Mouse (Mus musculus) fibroblast of lung, adult 2 months (primary cell): ENCODE measurements around the gene Tfeb.

ENCODE experiments used
- DNase-seq: peaks from one replicate; pipeline ENCODE4 v3.0.0-alpha.2; 2011; ENCODE audit warnings: low read depth

Tfeb gene

DNA sequence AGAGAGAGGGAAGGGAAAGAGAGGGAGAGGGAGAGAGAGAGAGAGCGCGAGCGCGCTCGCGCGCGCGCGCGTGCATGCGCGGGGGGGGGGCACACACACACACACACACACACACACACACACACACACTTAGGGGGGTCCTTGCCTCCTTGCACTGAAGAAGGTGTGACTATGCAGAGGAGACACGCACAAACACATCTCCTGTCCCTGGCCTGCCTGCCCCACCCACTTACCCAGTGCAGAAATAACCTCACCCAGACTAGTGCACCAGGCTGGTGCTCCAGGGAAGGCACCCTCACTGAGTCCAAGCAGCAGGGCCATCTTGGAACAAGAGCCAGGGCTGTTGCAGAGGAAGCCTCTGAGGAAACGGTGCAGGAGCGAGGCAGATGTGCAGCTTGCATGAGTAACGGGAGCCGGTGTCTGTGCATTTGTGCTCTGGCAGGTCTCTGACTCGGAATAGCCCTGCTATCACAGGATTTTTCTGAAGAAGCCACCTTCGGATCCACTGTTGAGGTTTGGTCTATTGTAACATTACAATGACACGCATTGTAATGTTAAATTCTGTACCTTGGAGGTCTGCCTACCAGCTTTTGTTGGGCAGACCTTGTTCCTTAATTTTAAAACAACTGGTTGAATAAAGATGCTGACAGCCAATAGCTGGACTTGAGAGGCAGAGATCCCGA, 23.8 kb upstream of the Tfeb start:
- no peak for DNase-seq

DNA sequence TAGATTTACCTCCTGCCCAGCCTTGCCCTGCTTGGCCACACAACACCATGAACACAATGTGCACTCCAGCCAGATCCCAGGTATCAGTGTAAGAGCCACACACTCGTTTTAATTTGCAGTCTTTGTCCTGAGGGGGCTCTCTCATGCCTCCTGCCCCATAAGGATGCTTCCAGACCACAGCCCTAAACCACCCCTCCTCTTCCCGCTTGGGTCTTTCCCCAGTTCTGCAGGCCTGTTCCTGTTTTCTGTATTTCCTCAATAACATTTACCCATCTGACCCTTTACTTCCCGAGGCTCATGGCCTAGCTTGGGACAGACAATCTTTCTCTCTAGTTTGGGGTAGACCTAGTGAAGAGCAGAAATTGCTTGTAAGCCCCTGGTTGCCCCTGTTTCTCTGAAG, 21.8 kb upstream of the Tfeb start:
- DNase-seq = no peak

DNA sequence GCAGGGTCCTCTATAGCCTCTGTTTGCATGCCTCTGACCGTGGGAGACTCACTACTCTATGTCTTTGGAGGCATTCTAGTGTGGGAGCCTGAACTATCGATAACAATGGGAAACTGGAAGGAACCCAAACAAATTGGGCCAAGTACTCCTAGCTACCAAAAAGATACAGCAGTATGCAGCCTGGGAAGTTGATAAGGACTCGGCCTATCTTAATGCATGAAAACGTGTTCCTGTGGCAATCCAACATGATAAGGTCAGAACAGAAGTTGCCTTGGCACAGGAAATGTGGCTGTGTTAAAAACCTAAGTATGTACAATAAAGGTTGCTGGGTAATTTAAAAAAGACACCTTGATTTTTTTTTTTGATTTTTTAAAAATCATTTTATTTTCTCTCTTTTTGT, 15.6 kb upstream of the Tfeb start:
- no peak for DNase-seq

- no peak for DNase-seq
Measured at GRCm38 (mm10) chr17:47726566-47726965, 10.3 kb upstream of the Tfeb start, which contains the start of gene Pgc. Gene Pgc (plus strand): TSS chr17:47726842.

DNA sequence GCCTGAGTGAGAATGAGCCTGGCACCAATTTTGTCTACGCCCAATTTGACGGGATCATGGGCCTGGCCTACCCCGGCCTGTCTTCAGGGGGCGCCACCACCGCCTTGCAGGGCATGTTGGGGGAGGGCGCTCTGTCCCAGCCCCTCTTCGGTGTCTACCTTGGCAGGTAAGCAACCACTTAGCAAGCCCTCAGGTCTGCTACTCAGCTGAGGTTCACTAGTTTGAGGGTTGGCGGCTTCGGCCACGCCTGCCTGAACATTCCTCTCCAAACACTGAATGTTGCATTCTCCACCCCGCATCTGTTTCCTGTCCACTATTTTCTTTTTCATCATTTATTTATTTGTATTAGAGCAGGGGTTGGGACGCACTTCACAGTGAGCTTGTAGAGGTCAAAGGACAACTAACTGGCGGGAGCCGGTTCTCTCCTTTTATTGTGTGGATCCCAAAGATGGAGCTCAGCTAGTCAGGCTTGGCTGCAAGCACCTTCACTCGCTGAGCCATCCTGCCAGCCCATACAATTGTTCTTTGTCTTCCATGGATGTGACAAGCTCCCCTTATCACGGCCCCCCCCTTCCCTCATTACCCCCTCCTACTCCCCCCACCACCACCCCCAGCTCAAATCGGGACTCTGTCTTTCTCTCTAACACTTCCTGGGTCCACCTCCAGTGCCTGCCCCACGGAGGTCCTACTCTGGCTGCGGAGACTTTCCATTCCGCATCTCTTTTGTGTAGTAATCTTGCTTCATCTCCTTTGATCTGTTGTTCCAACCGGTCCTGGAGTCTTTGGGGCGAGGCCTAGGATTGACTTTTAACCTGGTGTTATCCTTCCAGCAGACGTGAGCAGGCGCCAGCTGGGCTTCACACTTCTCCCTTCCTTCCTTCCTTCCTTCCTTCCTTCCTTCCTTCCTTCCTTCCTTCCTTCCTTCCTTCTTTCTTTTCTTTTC, 5.9 kb upstream of the Tfeb start:
- DNase-seq = no peak

- DNase-seq = no peak
Measured at GRCm38 (mm10) chr17:47735553-47736100, 1.2 kb upstream of the Tfeb start.

DNA sequence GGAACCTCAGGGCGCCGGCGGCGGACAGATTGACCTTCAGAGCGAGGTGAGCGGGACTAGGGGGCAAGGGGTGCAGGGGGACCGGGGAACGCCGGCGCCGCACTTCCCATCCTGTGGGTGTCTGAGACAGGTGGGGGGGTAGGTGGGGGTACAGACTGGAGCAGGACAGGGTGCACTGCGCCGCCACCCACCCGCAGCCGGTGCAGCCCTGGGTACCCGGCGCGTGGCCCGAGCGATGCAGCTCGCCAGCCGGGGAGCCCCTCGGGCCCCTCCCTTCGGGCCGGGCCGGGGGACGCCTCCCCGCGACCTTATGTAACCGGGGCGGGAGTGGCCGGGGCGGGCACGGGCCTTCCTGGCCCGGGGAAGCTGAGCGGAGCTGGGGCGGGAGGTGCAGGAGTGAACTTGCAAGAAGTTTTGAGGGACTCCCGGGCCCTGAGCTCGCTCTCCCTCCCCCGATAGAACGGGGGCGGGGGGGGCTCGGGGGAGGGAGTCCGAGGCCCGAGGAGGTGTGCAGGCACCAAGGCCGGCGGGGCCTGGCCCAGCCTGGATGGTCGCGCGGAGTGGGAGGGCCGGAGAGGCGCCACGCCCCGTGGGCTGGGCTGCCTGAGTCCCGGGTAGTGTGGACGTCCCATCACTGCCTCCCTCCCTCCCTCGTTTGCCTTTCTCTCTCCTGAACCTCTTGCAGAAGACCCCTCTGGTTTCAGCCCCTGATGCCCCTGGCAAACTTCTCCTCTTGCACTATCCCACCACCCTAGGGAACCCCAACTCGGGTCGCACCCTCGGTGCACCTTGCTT, 638 bp downstream of the Tfeb start:
- peak; percentile 67 for DNase-seq

- DNase-seq = no peak
Measured at GRCm38 (mm10) chr17:47738066-47738878, 1.4 kb downstream of the Tfeb start.

DNA sequence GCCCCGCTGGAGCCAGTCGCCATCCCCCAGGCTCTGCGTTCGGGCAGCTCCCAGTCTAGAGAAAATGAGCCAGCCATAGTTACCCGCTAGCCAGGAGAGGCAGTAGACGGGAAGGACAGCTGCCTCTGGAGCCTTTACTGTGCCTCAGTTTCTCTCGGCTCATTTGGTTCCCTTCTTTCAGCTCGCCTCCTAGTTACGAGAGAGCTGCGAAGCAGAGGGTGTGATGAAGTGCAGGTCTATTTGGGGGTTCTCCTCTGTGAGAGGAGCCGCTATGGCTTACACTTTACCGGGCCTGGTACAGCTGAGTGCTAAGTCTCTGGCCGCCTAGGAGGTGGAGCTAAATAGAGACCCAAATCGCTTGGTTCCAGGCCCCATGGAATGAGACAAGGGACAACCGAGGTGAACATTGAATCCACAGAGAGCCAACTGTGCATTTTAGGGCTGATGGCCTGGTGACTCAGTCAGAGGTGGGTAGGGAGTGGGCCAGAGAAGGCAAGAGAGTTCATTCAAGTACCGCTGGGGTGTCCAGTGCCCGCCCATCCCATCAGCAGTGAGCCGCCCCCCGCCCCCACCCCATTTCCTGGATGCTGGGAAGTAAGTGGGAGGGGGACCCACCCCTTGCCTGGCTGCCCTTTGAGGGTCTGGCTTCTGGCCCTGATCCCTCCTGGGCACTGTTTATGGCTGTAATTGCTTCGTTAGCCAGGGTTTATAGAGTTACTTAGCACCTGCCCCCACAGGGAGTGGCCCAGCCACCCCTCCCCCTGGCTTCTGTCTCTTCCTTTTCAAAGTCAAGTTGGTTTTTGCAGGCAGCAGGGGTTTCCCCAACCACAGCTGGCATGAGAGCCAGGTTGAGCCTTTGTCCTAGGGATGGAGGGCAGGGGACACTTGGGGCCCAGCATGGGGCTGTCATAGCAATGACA, 2.3 kb downstream of the Tfeb start:
- no peak for DNase-seq

DNA sequence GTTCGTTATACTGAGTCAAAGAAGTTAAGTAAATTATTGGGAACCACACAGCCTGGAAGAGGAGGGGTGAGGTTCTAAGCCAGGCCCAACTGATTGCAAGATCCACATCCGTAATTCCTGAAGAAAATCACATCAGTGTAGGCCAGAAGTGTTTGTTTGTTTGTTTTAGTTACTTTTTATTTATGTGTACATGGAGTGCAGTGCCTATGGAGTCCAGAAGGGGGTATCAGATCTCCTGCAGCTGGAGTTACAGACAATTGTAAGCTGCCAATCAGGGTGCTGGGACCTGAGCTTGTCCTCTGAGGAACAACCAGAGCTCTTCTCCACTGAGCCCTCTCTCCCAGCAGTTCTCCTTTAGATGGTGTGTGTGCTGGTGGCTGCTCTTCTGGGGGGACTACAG, 3.4 kb downstream of the Tfeb start:
- DNase-seq = no peak

GRCm38 (mm10) chr17:47742991-47743734, 6.3 kb downstream of the Tfeb start:
- no peak for DNase-seq

- no peak for DNase-seq
Measured at GRCm38 (mm10) chr17:47744086-47744485, 7.3 kb downstream of the Tfeb start.

GRCm38 (mm10) chr17:47744746-47745368, 8.0 kb downstream of the Tfeb start:
- no peak for DNase-seq

DNA sequence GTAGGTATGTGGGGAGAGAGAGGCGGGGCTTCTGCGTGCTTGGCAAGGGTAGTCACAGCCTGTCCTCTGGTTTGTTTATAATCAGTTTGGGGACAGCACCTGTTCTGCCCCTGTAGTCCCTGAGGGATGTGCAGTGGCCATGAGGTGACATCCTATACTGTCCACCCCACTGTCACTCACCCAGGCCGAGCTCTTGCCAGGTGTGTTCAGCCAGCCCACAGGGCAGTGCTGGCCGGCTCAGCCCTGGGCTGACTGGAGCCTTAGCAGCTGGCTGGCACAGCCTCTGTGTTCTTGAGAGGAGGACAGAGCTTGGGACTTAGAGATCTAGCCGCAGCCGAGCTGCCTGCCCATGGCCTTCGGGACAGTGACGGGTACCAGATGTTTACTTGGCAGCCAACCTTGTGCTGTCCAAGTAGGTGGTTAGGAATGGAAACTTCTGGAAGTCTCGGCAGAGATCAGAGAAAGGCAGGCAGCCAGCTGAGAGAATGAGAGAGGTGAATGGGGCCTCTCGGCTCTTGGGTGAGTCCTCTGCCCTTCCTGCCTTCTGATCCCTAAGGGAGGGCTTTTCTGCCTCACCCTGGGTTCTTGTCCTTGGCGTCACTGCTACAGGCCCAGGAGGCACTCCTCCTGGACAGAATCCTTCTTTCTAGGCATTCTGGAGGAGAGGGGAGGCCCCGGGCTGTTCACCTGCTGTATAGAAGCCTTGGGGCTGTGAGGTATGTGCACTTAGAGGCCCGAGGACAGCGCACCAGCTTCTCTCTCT, 12.1 kb downstream of the Tfeb start:
- DNase-seq = no peak

DNA sequence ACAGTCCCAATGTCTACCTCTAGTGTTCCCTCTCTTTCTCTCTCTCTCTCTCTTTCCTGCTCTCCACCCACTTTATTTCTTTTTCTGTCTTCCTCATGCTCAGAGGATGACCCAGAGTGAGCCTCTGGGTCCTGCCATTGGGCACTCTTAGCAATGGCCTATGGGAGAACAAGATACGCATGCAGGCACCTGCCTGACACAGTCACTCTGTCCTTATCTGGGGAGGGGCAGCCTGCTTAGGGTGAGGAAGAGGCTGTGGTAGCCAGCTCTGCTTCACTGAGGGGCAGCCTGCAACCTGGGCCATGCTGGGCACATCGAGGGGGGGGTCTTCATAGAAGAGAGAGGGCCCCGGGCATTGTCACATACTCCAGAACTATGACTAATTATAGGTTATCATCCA, 12.8 kb downstream of the Tfeb start:
- no peak for DNase-seq

DNA sequence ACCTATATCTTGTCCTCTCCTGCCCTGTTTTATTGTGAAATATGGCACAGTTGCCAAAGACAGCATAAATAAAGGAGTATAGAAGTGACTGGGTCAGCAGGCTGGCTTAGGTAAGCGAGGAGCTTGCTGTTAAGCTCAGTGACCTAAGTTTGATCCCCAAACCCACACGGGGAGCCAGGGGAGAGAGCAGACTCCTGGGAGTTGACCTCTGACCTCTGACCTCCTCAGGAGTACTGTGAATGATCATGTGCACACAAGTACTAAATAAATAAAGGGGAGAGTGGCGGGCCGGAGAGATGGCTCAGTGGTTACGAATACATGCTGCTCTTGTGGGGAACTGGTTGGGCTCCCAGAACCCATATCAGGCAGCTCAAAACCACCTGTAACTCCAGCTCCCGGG, 13.3 kb downstream of the Tfeb start:
- no peak for DNase-seq

DNA sequence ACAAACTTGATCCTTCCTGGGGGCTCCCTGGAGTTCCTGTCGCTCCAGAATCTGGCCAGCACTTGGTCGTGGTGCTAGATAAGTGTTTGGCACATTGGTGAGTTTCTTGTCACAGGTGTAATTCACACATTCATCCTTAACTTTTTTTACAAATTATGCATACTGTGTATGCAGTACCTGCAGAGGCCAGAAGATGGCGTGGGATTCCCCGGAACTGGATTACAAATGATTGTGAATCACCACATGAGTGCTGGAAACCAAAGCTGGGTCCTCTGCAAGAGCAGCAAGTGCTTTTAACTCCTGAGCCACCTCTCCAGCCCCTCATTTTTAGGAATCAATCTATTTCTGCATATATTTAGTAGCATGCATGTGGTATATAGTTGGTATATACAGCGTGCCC, 15.0 kb downstream of the Tfeb start:
- DNase-seq = no peak

GRCm38 (mm10) chr17:47753130-47753775, 16.4 kb downstream of the Tfeb start:
- no peak for DNase-seq
